ENCODE assay signal across 19 mouse cellular contexts in the genomic region with DNA sequence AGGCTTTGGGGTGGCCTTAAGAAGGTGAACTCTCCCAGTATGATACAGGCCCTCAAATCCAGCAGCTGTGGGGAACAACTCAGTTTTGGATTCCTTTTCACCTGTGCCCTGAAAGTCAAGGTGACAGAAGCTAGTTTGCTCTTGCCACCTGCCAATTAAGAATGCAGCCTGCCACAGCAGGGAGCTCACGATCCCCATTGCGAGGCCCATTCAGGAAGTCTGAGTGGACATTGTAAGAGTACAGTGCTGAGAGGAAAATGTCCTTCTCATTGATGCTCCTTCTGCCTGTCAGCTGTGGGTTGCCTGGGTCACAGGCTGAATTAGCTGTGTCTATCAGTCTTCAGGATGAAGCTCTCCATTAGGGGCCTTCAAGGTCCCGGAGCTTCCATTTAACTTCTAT. TPM values are rescaled to one million over a fixed set of nuclear protein-coding genes. Genes with fewer than 3 reads are reported as not detected.
DNase-seq lines count a peak whose midpoint lies in the region; ATAC-seq and TF ChIP-seq lines count a peak whose summit lies in the region.
"Had no signal": no experiment of that assay in that cellular context is flagged by ENCODE, and none has a peak within 500 bp of the region (broad histone marks: within the 10 kb centered on the region; RNA-seq: fewer than 3 reads in every experiment).

No protein-coding gene starts in this region.

- H3K36me3 ChIP-seq in hindbrain, embryonic 10.5 days: no peaks in the 10 kb centered on the region
- H3K36me3 ChIP-seq in hindbrain, embryonic 13.5 days: no peaks in the 10 kb centered on the region
- H3K36me3 ChIP-seq: embryonic facial prominence, embryonic 12.5 days; forebrain, embryonic 12.5 days; G1E; heart, embryonic 15.5 days; intestine, embryonic 15.5 days had no signal

- H3K4me3 ChIP-seq in hindbrain, embryonic 10.5 days: no peak overlapping the region
- H3K4me3 ChIP-seq in hindbrain, embryonic 13.5 days: no peak overlapping the region
- H3K4me3 ChIP-seq in layer of hippocampus, adult 2 months: no peak overlapping the region
- H3K4me3 ChIP-seq: embryonic facial prominence, embryonic 12.5 days; forebrain, embryonic 12.5 days; heart, embryonic 15.5 days; intestine, embryonic 15.5 days had no signal

- no peak overlapping the region for H3K9ac ChIP-seq in hindbrain, embryonic 13.5 days
- H3K9ac ChIP-seq: embryonic facial prominence, embryonic 12.5 days; forebrain, embryonic 12.5 days; heart, embryonic 15.5 days; intestine, embryonic 15.5 days had no signal

- H3K27me3 ChIP-seq in hindbrain, embryonic 10.5 days (ENCODE audit: insufficient read depth, poor library complexity, severe bottlenecking): no peaks in the 10 kb centered on the region
- no peaks in the 10 kb centered on the region for H3K27me3 ChIP-seq in hindbrain, embryonic 13.5 days
- H3K27me3 ChIP-seq: embryonic facial prominence, embryonic 12.5 days; forebrain, embryonic 12.5 days; heart, embryonic 15.5 days; intestine, embryonic 15.5 days had no signal

- 73% methylated on average over 3 of the region's 3 CpGs for WGBS in hindbrain, embryonic 10.5 days
- 86% methylated on average over 3 of the region's 3 CpGs for WGBS in hindbrain, embryonic 13.5 days

- TF ChIP-seq CTCF in layer of hippocampus, adult 2 months (conservative IDR thresholded peaks at IDR 0.05): no peak

- peaks cover 26% of the 10 kb centered on the region for H3K4me1 ChIP-seq in hindbrain, embryonic 10.5 days (replicated peaks)
- H3K4me1 ChIP-seq in hindbrain, embryonic 13.5 days (replicated peaks): peaks cover 15% of the 10 kb centered on the region
- H3K4me1 ChIP-seq: intestine, embryonic 15.5 days had no signal

- no peaks in the 10 kb centered on the region for H3K9me3 ChIP-seq in hindbrain, embryonic 10.5 days
- H3K9me3 ChIP-seq in hindbrain, embryonic 13.5 days: no peaks in the 10 kb centered on the region
- H3K9me3 ChIP-seq: embryonic facial prominence, embryonic 12.5 days; forebrain, embryonic 12.5 days; heart, embryonic 15.5 days; intestine, embryonic 15.5 days had no signal

- no peak overlapping the region for H3K4me2 ChIP-seq in hindbrain, embryonic 13.5 days
- H3K4me2 ChIP-seq: embryonic facial prominence, embryonic 12.5 days; forebrain, embryonic 12.5 days; heart, embryonic 15.5 days; intestine, embryonic 15.5 days had no signal

- H3K27ac ChIP-seq in hindbrain, embryonic 10.5 days: peak overlapping the region; percentile 45; the same call in 1 of the 2 replicates
- no peak overlapping the region for H3K27ac ChIP-seq in hindbrain, embryonic 13.5 days
- H3K27ac ChIP-seq in layer of hippocampus, adult 2 months: peak overlapping the region; percentile 28; the same call in 1 of the 2 replicates
- H3K27ac ChIP-seq: embryonic facial prominence, embryonic 12.5 days; forebrain, embryonic 12.5 days; heart, embryonic 15.5 days; intestine, embryonic 15.5 days had no signal

- ATAC-seq in hindbrain, embryonic 13.5 days (ENCODE audit: low FRiP score): no peak
- ATAC-seq: forebrain, embryonic 16.5 days; intestine, embryonic 15.5 days had no signal

- DNase-seq in hindbrain, embryonic 10.5 days (ENCODE audit: low spot score): no peak
- no peak for DNase-seq in layer of hippocampus, adult 2 months (ENCODE audit: low spot score in 2 of 2)
- DNase-seq in layer of hippocampus, adult 18-20 months (ENCODE audit: low spot score in 2 of 2): no peak
- DNase-seq in ES-CJ7 (ENCODE audit: low read depth, low spot score) (peak; percentile 31), R1 (ENCODE audit: low read depth, low spot score) (peak; percentile 29)
- no peak for DNase-seq in adrenal gland, adult (ENCODE audit: inconsistent age in 2 of 2, low spot score in 1 of 2)
- DNase-seq: adrenal gland, adult 2 months; adrenal gland, postnatal 36 days; cerebellum, adult 8-10 months; cerebellum, postnatal 25 days; gastrocnemius, postnatal 14 days; kidney, adult 18-20 months had no signal

RNA-seq across cellular contexts. Expression of a gene that starts 49.1 kb away (rescaled TPM):
- polyA plus RNA-seq in hindbrain, embryonic 10.5 days (2016; fragmentation: Nextera tagmentation; extraction: Ambion mirVana): 0.92 and 1.4 TPM in 2 replicates
- polyA plus RNA-seq in hindbrain, embryonic 13.5 days (2015; fragmentation: Nextera tagmentation; extraction: Ambion mirVana): 2.3 and 2.5 TPM in 2 replicates
- 10 to 100 TPM; 43.5 to 43.9 TPM for total RNA-seq in layer of hippocampus, adult 2 months (2021)
- total RNA-seq in layer of hippocampus, adult 18-20 months (2021): 10 to 100 TPM; 45.0 to 46.7 TPM
- polyA plus RNA-seq: G1E had no signal

Comparison
In these comparisons a context has a peak if more than half of its experiments do, and no peak if none do; other contexts are left out.
1. DNase-seq: peak in ES-CJ7 (single experiment) and R1 (single experiment); none in hindbrain, embryonic 10.5 days (single experiment), layer of hippocampus, adult 2 months (0 of 2), layer of hippocampus, adult 18-20 months (0 of 2) and adrenal gland, adult (0 of 2).